Mouse (Mus musculus) intestine, embryonic 16.5 days (tissue): ENCODE results near the gene Mxi1. TPM values are rescaled to one million over a fixed set of nuclear protein-coding genes. Genes with fewer than 3 reads are reported as not detected.
A peak's percentile ranks its signal among the peaks of the same experiment; 100 is the strongest.

ENCODE experiments used
- ATAC-seq: fragments of 200-750 bp; cut with Nextera tagmentation; 2 replicates; pipeline ENCODE4 v1.8.0; 2017; ENCODE audit warnings: moderate TSS enrichment, moderate library complexity
- H3K27ac ChIP-seq: fragments of 300-500 bp; sonication (generic); 2 replicates; pipeline ENCODE4 v1.5.1; 2014; ENCODE audit warnings: mild to moderate bottlenecking, low read length
- H3K27me3 ChIP-seq: fragments of 300-500 bp; sonication (generic); replicated peaks from 2 replicates; pipeline ENCODE4 v1.6.1; 2014; ENCODE audit warnings: low read length, control low read depth, mixed read lengths; ENCODE audit not compliant: control insufficient read depth, insufficient read depth
- H3K36me3 ChIP-seq: fragments of 300-500 bp; sonication (generic); 2 replicates; pipeline ENCODE4 v1.6.1; 2014; ENCODE audit warnings: low read length, control low read depth; ENCODE audit not compliant: control insufficient read depth, insufficient read depth
- H3K4me1 ChIP-seq: fragments of 300-500 bp; sonication (generic); 2 replicates; pipeline ENCODE4 v1.6.1; 2014; ENCODE audit warnings: low read length, control low read depth, mixed read lengths; ENCODE audit not compliant: control insufficient read depth, insufficient read depth
- H3K4me2 ChIP-seq: fragments of 300-500 bp; sonication (generic); 2 replicates; pipeline ENCODE4 v1.6.1; 2014; ENCODE audit warnings: low read depth, low read length, control low read depth
- H3K4me3 ChIP-seq: fragments of 300-500 bp; sonication (generic); 2 replicates; pipeline ENCODE4 v1.5.1; 2014; ENCODE audit warnings: mild to moderate bottlenecking, low read length
- H3K9ac ChIP-seq: fragments of 300-500 bp; sonication (generic); 2 replicates; pipeline ENCODE4 v1.6.1; 2014; ENCODE audit warnings: low read depth, low read length
- H3K9me3 ChIP-seq: fragments of 300-500 bp; sonication (generic); 2 replicates; pipeline ENCODE4 v1.6.1; 2016; ENCODE audit warnings: low read length, control low read depth; ENCODE audit not compliant: control insufficient read depth
- WGBS: fragments of 180-500 bp; shearing (Covaris S2); extraction: QIAGEN DNeasy Blood & Tissue Kit; methylation state at CpG from one replicate; pipeline ENCODE4 v1.1.7; 2014; 5-methylcytosine and 5-hydroxymethylcytosine counted together
- polyA plus RNA-seq: library from polyadenylated mRNA; unstranded; fragments of >200 nt; fragmentation: Nextera tagmentation; extraction: Ambion mirVana; gene quantifications from 2 replicates; pipeline ENCODE4 v1.2.1, GENCODE M21; 2015

Mxi1 gene
- polyA plus RNA-seq, 1 experiment from 2014 or later = 10.3 TPM

DNA sequence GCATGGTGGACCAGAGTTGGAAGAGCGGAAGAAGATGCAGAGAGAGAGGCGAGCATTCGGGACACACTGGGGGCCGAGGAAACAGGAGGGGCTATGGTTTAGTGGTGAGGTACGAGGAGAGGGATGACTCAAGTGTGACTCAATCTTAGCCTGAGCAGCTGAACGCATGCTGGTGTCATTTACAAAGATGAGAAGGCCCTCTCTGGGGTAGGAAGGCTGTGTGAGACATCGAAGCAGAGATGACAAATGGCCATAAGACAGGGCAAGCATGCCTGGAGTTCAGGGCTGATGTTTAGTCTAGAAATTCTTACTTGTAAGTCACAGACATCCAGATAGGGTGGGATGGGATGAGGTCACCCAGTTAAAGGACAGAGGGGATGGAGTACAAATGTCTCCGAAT, 98.1 kb downstream of the Mxi1 start:
- Histone ChIP-seq H3K4me3 (no peak overlapping the region), H3K27me3 (no peaks in the 10 kb centered on the region), H3K9ac (no peak overlapping the region), H3K36me3 (no peaks in the 10 kb centered on the region), H3K4me2 (no peak overlapping the region), H3K9me3 (no peaks in the 10 kb centered on the region), H3K27ac (no peak overlapping the region), H3K4me1 (0 out of 2 replicates have a peak, but pooled peaks cover 2% of the 10 kb centered on the region)
- WGBS = 67% methylated on average over 8 of the region's 8 CpGs
- no peak for ATAC-seq

DNA sequence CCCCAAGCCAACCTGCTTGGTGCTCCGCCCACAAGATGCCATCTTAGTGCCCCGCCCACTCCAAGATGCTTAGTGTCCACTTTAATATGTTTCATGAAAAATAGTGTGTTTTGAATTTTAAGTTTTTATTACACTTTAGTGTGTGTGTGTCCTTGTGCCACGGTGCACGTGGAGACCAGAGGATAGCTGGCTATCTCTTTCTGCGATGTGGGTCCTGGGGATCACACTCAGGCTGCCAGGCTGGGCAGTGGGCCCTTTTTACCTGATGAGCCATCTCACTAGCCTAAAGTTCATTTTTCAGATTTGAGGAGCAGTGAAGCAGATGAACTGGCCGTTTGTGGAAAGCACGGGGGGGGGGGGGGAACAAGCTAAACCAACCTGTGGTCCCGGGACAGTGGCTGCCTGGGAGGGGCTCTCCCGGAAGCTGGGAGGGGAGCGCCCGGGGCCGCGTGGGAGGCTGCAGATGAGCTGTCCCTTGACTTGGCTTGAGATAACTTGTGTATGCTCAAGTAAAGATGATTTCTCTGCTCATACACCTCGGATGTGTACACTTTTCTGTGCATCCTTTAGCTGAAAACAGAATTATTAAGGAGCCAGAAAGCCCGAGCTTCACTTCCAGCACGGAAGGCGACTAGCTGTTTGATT, 99.5 kb downstream of the Mxi1 start:
- Histone ChIP-seq H3K9me3 (no peaks in the 10 kb centered on the region), H3K36me3 (no peaks in the 10 kb centered on the region), H3K27ac (no peak overlapping the region), H3K4me1 (peaks cover 5% of the 10 kb centered on the region; the same call in 1 of the 2 replicates), H3K9ac (no peak overlapping the region), H3K4me3 (no peak overlapping the region), H3K4me2 (no peak overlapping the region), H3K27me3 (no peaks in the 10 kb centered on the region)
- 63% methylated on average over 17 of the region's 17 CpGs for WGBS
- no peak for ATAC-seq

DNA sequence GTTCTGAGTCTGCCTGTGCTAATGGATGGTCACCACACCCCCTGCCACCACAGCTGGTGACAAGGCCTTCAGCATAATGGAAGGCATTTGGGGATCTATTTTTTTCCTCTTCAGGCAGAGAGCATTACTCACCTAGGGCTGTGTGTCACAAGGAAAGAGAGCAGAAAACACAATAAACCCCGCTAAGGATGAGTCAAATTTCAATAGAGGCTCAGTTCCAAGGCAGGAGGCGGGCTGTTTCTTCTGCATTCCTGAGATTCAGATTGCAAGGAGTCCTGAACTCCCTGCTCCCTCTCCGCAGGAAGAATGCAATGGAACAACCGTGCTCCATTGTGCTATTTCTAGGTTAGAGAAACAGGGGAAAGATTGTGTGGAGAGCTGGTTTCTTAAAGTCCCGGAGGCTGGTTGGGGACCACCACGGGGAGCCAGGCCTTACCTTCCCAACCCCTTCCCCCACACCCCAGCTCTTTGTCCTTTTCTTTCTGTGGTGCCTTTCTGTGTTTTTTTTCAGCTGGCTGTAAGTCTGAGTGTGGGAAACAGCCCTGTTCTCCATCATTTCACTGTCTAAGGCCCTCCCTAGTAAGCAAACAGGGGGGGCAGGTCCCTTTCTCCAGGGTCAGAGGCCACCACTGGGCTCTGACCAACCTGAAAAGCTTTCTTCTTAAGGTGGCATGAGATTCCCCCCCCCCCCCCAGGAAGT, 102.0 kb downstream of the Mxi1 start:
- Histone ChIP-seq H3K9ac (no peak overlapping the region), H3K27ac (peak overlapping the region; percentile 23; the same call in 1 of the 2 replicates), H3K4me1 (peaks cover 5% of the 10 kb centered on the region; the same call in 1 of the 2 replicates), H3K36me3 (no peaks in the 10 kb centered on the region), H3K9me3 (no peaks in the 10 kb centered on the region), H3K27me3 (no peaks in the 10 kb centered on the region), H3K4me3 (no peak overlapping the region), H3K4me2 (no peak overlapping the region)
- ATAC-seq = peak; percentile 4; the same call in 1 of the 2 replicates
- WGBS = 27% methylated on average over 6 of the region's 6 CpGs

DNA sequence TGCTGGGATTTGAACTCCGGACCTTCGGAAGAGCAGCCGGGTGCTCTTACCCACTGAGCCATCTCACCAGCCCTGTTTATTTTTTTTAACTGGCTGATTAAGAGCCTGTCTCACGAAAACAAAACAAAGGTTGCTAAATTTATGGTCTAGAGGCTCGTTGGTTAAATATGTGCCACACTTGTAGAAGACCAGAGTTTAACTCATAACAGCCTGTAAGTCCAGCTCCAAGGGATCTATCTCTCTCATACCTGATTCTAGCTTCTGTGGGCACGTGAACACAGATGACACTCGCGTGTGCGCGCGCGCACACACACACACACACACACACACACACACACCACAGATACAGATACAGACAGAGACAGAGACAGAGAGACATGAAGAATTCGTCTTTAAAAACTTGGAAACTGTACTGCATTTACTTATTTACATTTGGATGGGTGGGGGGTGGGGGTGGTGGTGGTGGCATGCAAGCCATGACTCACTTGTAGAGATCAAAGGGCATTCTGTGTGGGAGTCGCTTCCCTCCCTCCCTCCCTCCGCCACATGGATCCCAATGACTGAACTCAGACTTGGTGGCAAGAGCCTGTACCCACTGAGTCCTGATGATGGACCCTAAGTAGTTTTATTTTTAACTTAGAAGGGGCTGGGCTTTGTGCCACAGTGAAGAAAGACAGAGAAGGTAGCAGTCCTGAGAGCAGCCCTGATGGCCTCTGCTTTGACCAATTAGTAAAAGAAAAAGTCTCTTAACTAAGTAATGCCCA, 103.5 kb downstream of the Mxi1 start:
- Histone ChIP-seq H3K4me1 (peaks cover 5% of the 10 kb centered on the region; the same call in 1 of the 2 replicates), H3K36me3 (no peaks in the 10 kb centered on the region), H3K4me2 (no peak overlapping the region), H3K9me3 (no peaks in the 10 kb centered on the region), H3K4me3 (no peak overlapping the region), H3K9ac (no peak overlapping the region), H3K27ac (peak overlapping the region; percentile 44; the same call in 1 of the 2 replicates), H3K27me3 (no peaks in the 10 kb centered on the region)
- ATAC-seq = peak; percentile 66
- WGBS = 66% methylated on average over 15 of the region's 15 CpGs

DNA sequence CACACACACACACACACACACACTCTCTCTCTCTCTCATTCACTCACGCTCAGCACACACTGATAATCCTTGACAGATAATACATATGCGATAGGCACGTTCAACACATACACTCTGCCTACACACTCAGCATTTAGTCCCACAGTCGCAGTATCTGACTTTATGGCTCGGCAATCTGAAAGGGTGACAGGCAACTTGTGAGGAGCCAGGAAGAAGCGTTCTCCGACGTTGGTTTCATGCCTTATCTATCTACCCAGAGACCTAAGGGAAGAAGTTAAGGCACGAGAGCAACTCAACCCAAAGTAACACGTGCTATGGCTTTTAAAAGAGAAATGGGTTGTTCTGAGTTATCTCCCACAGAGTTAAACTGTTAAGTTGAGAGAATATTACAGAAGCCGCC, 104.3 kb downstream of the Mxi1 start:
- Histone ChIP-seq H3K4me2 (no peak overlapping the region), H3K4me3 (no peak overlapping the region), H3K9me3 (no peaks in the 10 kb centered on the region), H3K4me1 (peaks cover 5% of the 10 kb centered on the region; the same call in 1 of the 2 replicates), H3K9ac (no peak overlapping the region), H3K27me3 (no peaks in the 10 kb centered on the region), H3K36me3 (no peaks in the 10 kb centered on the region), H3K27ac (no peak overlapping the region)
- peak; percentile 60 for ATAC-seq
- 65% methylated on average over 11 of the region's 11 CpGs for WGBS

DNA sequence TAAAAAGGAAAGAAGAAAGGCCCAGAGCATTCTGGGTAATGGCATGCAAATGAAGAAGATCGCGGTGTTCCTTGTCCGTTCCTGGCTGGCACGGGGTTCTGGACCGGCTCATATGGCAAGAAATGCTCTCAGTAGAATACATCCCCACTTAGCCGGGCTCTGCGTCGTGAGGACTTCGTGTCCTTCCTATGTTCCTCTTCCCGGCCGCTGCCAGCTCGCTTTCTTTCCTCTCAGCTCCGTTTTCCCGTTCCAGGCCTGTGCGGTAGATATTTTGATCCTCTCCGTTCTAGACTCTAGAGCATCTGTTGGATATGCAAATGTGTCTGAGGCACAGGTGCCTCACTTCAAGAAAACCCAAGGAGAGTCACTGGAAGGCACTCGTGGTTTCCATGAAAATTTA, 104.9 kb downstream of the Mxi1 start:
- no peak overlapping the region for H3K4me2 ChIP-seq

DNA sequence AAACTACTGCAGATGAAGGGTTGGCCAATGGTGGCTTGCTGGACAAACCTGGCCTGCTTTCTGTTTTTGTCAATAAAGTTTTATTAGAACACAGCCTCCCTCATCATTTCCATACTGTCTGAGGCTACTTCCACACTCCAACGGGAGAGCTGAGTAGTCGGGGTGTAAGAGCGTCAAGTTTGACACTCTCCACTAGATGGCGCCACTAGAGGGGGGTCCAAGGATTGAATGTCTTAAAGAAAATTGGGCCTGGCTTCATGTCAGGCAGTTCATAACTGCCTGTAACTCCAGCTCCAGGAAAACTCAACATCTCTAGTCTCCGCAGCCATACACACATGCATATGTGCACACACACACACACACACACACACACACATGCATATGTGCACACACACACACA, 109.5 kb downstream of the Mxi1 start:
- Histone ChIP-seq H3K36me3 (no peaks in the 10 kb centered on the region), H3K9me3 (no peaks in the 10 kb centered on the region), H3K4me3 (no peak overlapping the region), H3K4me2 (no peak overlapping the region), H3K27me3 (no peaks in the 10 kb centered on the region), H3K9ac (no peak overlapping the region), H3K4me1 (peaks cover 17% of the 10 kb centered on the region), H3K27ac (no peak overlapping the region)
- no peak for ATAC-seq
- WGBS = 51% methylated on average over 5 of the region's 5 CpGs

More for the DNA sequence above, 104.9 kb downstream of the Mxi1 start:
- Histone ChIP-seq H3K9ac (no peak overlapping the region), H3K27ac (no peak overlapping the region), H3K36me3 (no peaks in the 10 kb centered on the region), H3K4me1 (peaks cover 5% of the 10 kb centered on the region; the same call in 1 of the 2 replicates), H3K9me3 (no peaks in the 10 kb centered on the region), H3K4me3 (no peak overlapping the region), H3K27me3 (no peaks in the 10 kb centered on the region)
- no peak for ATAC-seq
- 83% methylated on average over 17 of the region's 17 CpGs for WGBS

DNA sequence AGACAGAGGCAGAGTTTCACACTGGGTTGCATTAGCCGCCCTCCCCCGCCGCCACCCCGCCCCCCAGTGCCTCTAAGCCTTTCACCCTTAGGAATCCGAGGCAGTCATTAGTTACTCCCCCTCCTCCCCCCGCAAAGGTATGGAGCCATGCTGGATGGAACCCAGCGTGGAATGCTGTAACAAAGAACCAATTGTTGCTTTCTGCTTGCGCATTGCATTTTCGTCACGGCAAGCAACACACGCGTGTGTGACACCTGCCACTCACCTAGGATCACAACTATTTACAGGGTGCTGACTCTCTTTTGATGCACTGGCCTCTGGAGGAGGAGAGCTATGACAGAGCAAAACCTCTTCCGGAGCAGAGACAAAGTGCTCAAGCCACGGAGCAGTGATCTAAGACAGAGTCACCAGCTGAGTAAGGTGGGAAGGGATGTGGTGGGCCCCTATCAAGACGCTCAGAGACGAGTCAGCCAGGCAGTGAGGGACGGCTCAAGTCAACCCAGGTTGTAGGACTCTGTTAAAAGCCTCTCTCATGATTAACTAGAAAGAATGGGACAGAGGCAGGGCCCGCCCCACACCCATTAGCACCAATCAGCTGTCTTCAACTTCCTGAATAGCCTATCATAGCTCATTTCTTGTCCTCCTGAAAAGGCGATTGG, 110.7 kb downstream of the Mxi1 start:
- peaks cover 17% of the 10 kb centered on the region for H3K4me1 ChIP-seq
- peak; percentile 94 for ATAC-seq
- WGBS = 2% methylated on average over 19 of the region's 19 CpGs

More for the DNA sequence above, 110.7 kb downstream of the Mxi1 start:
- Histone ChIP-seq H3K9me3 (no peaks in the 10 kb centered on the region), H3K4me3 (peak overlapping the region; percentile 50), H3K27me3 (no peaks in the 10 kb centered on the region), H3K9ac (peak overlapping the region; percentile 69), H3K36me3 (no peaks in the 10 kb centered on the region), H3K27ac (peak overlapping the region; percentile 91), H3K4me2 (peak overlapping the region; percentile 85)
